Mouse (Mus musculus): ENCODE data around the gene Ddx19a.

GRCm38 (mm10) chr8:111042546-111042945 is 44.9 kb upstream of the Ddx19a start:
- TF ChIP-seq CTCF (IDR thresholded peaks at IDR 0.05; ENCODE audit: borderline replicate concordance, extremely low read depth, insufficient read depth, insufficient read length) (no peak), POLR2A (IDR thresholded peaks at IDR 0.05; ENCODE audit: borderline replicate concordance, extremely low read depth, insufficient read depth, insufficient read length, poor library complexity, severe bottlenecking) (no peak)
